Mouse (Mus musculus) limb, embryonic 15.5 days (tissue): ENCODE data around the gene Dnase2b. TPM values are rescaled to one million over a fixed set of nuclear protein-coding genes. Genes with fewer than 3 reads are reported as not detected.

Experiments used
- ATAC-seq: fragments of 200-750 bp; cut with Nextera tagmentation; 2 replicates; pipeline ENCODE4 v1.8.0; 2017; ENCODE audit warnings: low read depth, moderate TSS enrichment; ENCODE audit not compliant: insufficient number of reproducible peaks, low FRiP score, low TSS enrichment
- H3K27ac ChIP-seq: fragments of 300-500 bp; sonication (generic); 2 replicates; pipeline ENCODE4 v1.5.1; 2015; ENCODE audit warnings: moderate library complexity, mild to moderate bottlenecking, inconsistent platforms
- H3K27me3 ChIP-seq: fragments of 300-500 bp; sonication (generic); 2 replicates; pipeline ENCODE4 v1.6.1; 2015; ENCODE audit warnings: inconsistent platforms
- H3K36me3 ChIP-seq: fragments of 300-500 bp; sonication (generic); 2 replicates; pipeline ENCODE4 v1.6.1; 2015; ENCODE audit warnings: inconsistent platforms
- H3K4me1 ChIP-seq: fragments of 300-500 bp; sonication (generic); 2 replicates; pipeline ENCODE4 v1.6.1; 2015; ENCODE audit warnings: inconsistent platforms
- H3K4me2 ChIP-seq: fragments of 300-500 bp; sonication (generic); 2 replicates; pipeline ENCODE4 v1.6.1; 2015; ENCODE audit warnings: mild to moderate bottlenecking, inconsistent platforms
- H3K4me3 ChIP-seq: fragments of 300-500 bp; sonication (generic); 2 replicates; pipeline ENCODE4 v1.5.1; 2015; ENCODE audit warnings: mild to moderate bottlenecking, inconsistent platforms
- H3K9ac ChIP-seq: fragments of 300-500 bp; sonication (generic); 2 replicates; pipeline ENCODE4 v1.6.1; 2015; ENCODE audit warnings: inconsistent platforms
- H3K9me3 ChIP-seq: fragments of 300-500 bp; sonication (generic); 2 replicates; pipeline ENCODE4 v1.6.1; 2016; ENCODE audit warnings: inconsistent platforms
- WGBS: fragments of 180-500 bp; shearing (Covaris S2); methylation state at CpG from one replicate; pipeline ENCODE4 v1.1.7; 2015; 5-methylcytosine and 5-hydroxymethylcytosine counted together
- polyA plus RNA-seq: library from polyadenylated mRNA; unstranded; fragments of >200 nt; fragmentation: Nextera tagmentation; extraction: Ambion mirVana; gene quantifications from 2 replicates; pipeline ENCODE4 v1.2.1, GENCODE M21; 2015

Gene Dnase2b
- polyA plus RNA-seq, 1 experiment from 2014 or later: 0.14 TPM

- H3K9me3 ChIP-seq: no peaks in the 10 kb centered on the region
- no peak overlapping the region for H3K9ac ChIP-seq
- no peaks in the 10 kb centered on the region for H3K36me3 ChIP-seq
- no peak overlapping the region for H3K4me3 ChIP-seq
- no peak overlapping the region for H3K4me2 ChIP-seq
- 79% methylated on average over 10 of the region's 10 CpGs for WGBS
- H3K4me1 ChIP-seq: no peaks in the 10 kb centered on the region
- ATAC-seq: no peak
- no peak overlapping the region for H3K27ac ChIP-seq
- H3K27me3 ChIP-seq: no peaks in the 10 kb centered on the region
Observed at GRCm38 (mm10) chr3:146610322-146610721, 5.1 kb downstream of the Dnase2b start.

- Histone ChIP-seq H3K4me3 (no peak overlapping the region), H3K27ac (no peak overlapping the region), H3K36me3 (no peaks in the 10 kb centered on the region), H3K9me3 (no peaks in the 10 kb centered on the region), H3K27me3 (no peaks in the 10 kb centered on the region), H3K4me1 (no peaks in the 10 kb centered on the region), H3K9ac (no peak overlapping the region), H3K4me2 (no peak overlapping the region)
- no peak for ATAC-seq
- WGBS: 38% methylated on average over 1 of the region's 1 CpGs
Observed at GRCm38 (mm10) chr3:146607368-146607767, 8.0 kb downstream of the Dnase2b start.

GRCm38 (mm10) chr3:146604647-146605046 is 10.7 kb downstream of the Dnase2b start:
- ATAC-seq: no peak
- Histone ChIP-seq H3K4me3 (no peak overlapping the region), H3K36me3 (no peaks in the 10 kb centered on the region), H3K4me2 (no peak overlapping the region), H3K9ac (no peak overlapping the region), H3K27me3 (no peaks in the 10 kb centered on the region), H3K4me1 (no peaks in the 10 kb centered on the region), H3K27ac (no peak overlapping the region), H3K9me3 (no peaks in the 10 kb centered on the region)
- 72% methylated on average over 9 of the region's 9 CpGs for WGBS

GRCm38 (mm10) chr3:146602531-146602930 is 12.9 kb downstream of the Dnase2b start:
- Histone ChIP-seq H3K27ac (no peak overlapping the region), H3K9ac (no peak overlapping the region), H3K27me3 (no peaks in the 10 kb centered on the region), H3K36me3 (no peaks in the 10 kb centered on the region), H3K4me3 (no peak overlapping the region), H3K9me3 (no peaks in the 10 kb centered on the region), H3K4me2 (no peak overlapping the region), H3K4me1 (no peaks in the 10 kb centered on the region)
- ATAC-seq: no peak
- WGBS: 93% methylated on average over 3 of the region's 3 CpGs

- Histone ChIP-seq H3K36me3 (no peaks in the 10 kb centered on the region), H3K4me2 (no peak overlapping the region), H3K9ac (no peak overlapping the region), H3K9me3 (no peaks in the 10 kb centered on the region), H3K4me3 (no peak overlapping the region), H3K27ac (no peak overlapping the region), H3K4me1 (no peaks in the 10 kb centered on the region), H3K27me3 (no peaks in the 10 kb centered on the region)
- ATAC-seq: no peak
- 87% methylated on average over 2 of the region's 2 CpGs for WGBS
Observed at GRCm38 (mm10) chr3:146601205-146601604, 14.2 kb downstream of the Dnase2b start.

- Histone ChIP-seq H3K36me3 (no peaks in the 10 kb centered on the region), H3K27me3 (no peaks in the 10 kb centered on the region), H3K9me3 (no peaks in the 10 kb centered on the region), H3K4me3 (no peak overlapping the region), H3K27ac (no peak overlapping the region), H3K9ac (no peak overlapping the region), H3K4me1 (no peaks in the 10 kb centered on the region), H3K4me2 (no peak overlapping the region)
- 81% methylated on average over 6 of the region's 6 CpGs for WGBS
- ATAC-seq: no peak
Observed at GRCm38 (mm10) chr3:146599198-146599900, 16.0 kb downstream of the Dnase2b start.

GRCm38 (mm10) chr3:146598411-146598810 is 17.0 kb downstream of the Dnase2b start:
- no peak overlapping the region for H3K4me2 ChIP-seq
- WGBS: 61% methylated on average over 6 of the region's 6 CpGs

GRCm38 (mm10) chr3:146596864-146597263 is 18.5 kb downstream of the Dnase2b start:
- WGBS: 89% methylated on average over 7 of the region's 7 CpGs
- H3K4me3 ChIP-seq: no peak overlapping the region
- ATAC-seq: no peak
- H3K36me3 ChIP-seq: no peaks in the 10 kb centered on the region
- no peak overlapping the region for H3K9ac ChIP-seq
- no peaks in the 10 kb centered on the region for H3K4me1 ChIP-seq
- H3K27me3 ChIP-seq: no peaks in the 10 kb centered on the region
- H3K27ac ChIP-seq: no peak overlapping the region
- H3K4me2 ChIP-seq: no peak overlapping the region
- no peaks in the 10 kb centered on the region for H3K9me3 ChIP-seq

More at GRCm38 (mm10) chr3:146598411-146598810, 17.0 kb downstream of the Dnase2b start:
- H3K27me3 ChIP-seq: no peaks in the 10 kb centered on the region
- no peaks in the 10 kb centered on the region for H3K4me1 ChIP-seq
- no peak overlapping the region for H3K4me3 ChIP-seq
- no peaks in the 10 kb centered on the region for H3K9me3 ChIP-seq
- H3K36me3 ChIP-seq: no peaks in the 10 kb centered on the region
- no peak for ATAC-seq
- no peak overlapping the region for H3K27ac ChIP-seq
- no peak overlapping the region for H3K9ac ChIP-seq

GRCm38 (mm10) chr3:146596387-146596786 is 19.0 kb downstream of the Dnase2b start:
- H3K4me3 ChIP-seq: no peak overlapping the region
- H3K27ac ChIP-seq: no peak overlapping the region
- H3K4me1 ChIP-seq: no peaks in the 10 kb centered on the region
- WGBS: 82% methylated on average over 8 of the region's 8 CpGs
- no peak overlapping the region for H3K9ac ChIP-seq
- no peak overlapping the region for H3K4me2 ChIP-seq
- no peaks in the 10 kb centered on the region for H3K36me3 ChIP-seq
- H3K27me3 ChIP-seq: no peaks in the 10 kb centered on the region
- no peak for ATAC-seq
- H3K9me3 ChIP-seq: no peaks in the 10 kb centered on the region

GRCm38 (mm10) chr3:146595440-146595839 is 20.0 kb downstream of the Dnase2b start:
- no peaks in the 10 kb centered on the region for H3K27me3 ChIP-seq

GRCm38 (mm10) chr3:146591601-146592000 is 23.8 kb downstream of the Dnase2b start:
- Histone ChIP-seq H3K4me3 (no peak overlapping the region), H3K4me1 (no peaks in the 10 kb centered on the region), H3K27ac (no peak overlapping the region), H3K9me3 (no peaks in the 10 kb centered on the region), H3K9ac (no peak overlapping the region), H3K27me3 (no peaks in the 10 kb centered on the region), H3K36me3 (no peaks in the 10 kb centered on the region), H3K4me2 (no peak overlapping the region)
- no peak for ATAC-seq
- 59% methylated on average over 2 of the region's 2 CpGs for WGBS

More at GRCm38 (mm10) chr3:146595440-146595839, 20.0 kb downstream of the Dnase2b start:
- Histone ChIP-seq H3K9ac (no peak overlapping the region), H3K36me3 (no peaks in the 10 kb centered on the region), H3K4me1 (no peaks in the 10 kb centered on the region), H3K9me3 (no peaks in the 10 kb centered on the region), H3K4me3 (no peak overlapping the region), H3K27ac (no peak overlapping the region), H3K4me2 (no peak overlapping the region)
- ATAC-seq: no peak
- WGBS: 80% methylated on average over 6 of the region's 6 CpGs

GRCm38 (mm10) chr3:146591159-146591558 is 24.2 kb downstream of the Dnase2b start:
- H3K4me2 ChIP-seq: no peak overlapping the region
- no peak for ATAC-seq
- H3K9me3 ChIP-seq: no peaks in the 10 kb centered on the region
- 89% methylated on average over 7 of the region's 7 CpGs for WGBS
- H3K27me3 ChIP-seq: no peaks in the 10 kb centered on the region
- no peak overlapping the region for H3K27ac ChIP-seq
- H3K4me1 ChIP-seq: no peaks in the 10 kb centered on the region
- H3K36me3 ChIP-seq: no peaks in the 10 kb centered on the region
- no peak overlapping the region for H3K9ac ChIP-seq
- no peak overlapping the region for H3K4me3 ChIP-seq

GRCm38 (mm10) chr3:146589523-146589922 is 25.9 kb downstream of the Dnase2b start:
- H3K4me3 ChIP-seq: no peak overlapping the region
- H3K9me3 ChIP-seq: no peaks in the 10 kb centered on the region
- no peak for ATAC-seq
- WGBS: 61% methylated on average over 6 of the region's 6 CpGs
- H3K27ac ChIP-seq: no peak overlapping the region
- H3K9ac ChIP-seq: no peak overlapping the region
- no peaks in the 10 kb centered on the region for H3K4me1 ChIP-seq
- H3K4me2 ChIP-seq: no peak overlapping the region
- H3K36me3 ChIP-seq: no peaks in the 10 kb centered on the region
- no peaks in the 10 kb centered on the region for H3K27me3 ChIP-seq
